Mouse (Mus musculus) embryonic fibroblast, embryonic 13.5 days (primary cell): ENCODE data around the gene Lemd2.

Experiments used
- CTCF ChIP-seq: IDR thresholded peaks from 2 replicates; pipeline ENCODE4 v1.5.1; 2011; ENCODE audit warnings: mild to moderate bottlenecking, control low read depth, low read length, moderate library complexity, borderline replicate concordance; ENCODE audit not compliant: insufficient read depth
- POLR2A ChIP-seq: IDR thresholded peaks from 2 replicates; pipeline ENCODE4 v1.6.1; 2011; ENCODE audit warnings: low read depth, mild to moderate bottlenecking, control low read depth, low read length, moderate library complexity

GRCm38 (mm10) chr17:27250461-27250860, 46.2 kb upstream of the Lemd2 start:
- no peak for TF ChIP-seq CTCF
- no peak for TF ChIP-seq POLR2A
